Mouse (Mus musculus): ENCODE measurements around the gene Batf. TPM values are rescaled to one million over a fixed set of nuclear protein-coding genes. Genes with fewer than 3 reads are reported as not detected.

Gene Batf
- 2.5 and 2.7 TPM in 2 replicates for polyA plus RNA-seq (2014; fragmentation: Nextera tagmentation; extraction: Ambion mirVana)

DNA sequence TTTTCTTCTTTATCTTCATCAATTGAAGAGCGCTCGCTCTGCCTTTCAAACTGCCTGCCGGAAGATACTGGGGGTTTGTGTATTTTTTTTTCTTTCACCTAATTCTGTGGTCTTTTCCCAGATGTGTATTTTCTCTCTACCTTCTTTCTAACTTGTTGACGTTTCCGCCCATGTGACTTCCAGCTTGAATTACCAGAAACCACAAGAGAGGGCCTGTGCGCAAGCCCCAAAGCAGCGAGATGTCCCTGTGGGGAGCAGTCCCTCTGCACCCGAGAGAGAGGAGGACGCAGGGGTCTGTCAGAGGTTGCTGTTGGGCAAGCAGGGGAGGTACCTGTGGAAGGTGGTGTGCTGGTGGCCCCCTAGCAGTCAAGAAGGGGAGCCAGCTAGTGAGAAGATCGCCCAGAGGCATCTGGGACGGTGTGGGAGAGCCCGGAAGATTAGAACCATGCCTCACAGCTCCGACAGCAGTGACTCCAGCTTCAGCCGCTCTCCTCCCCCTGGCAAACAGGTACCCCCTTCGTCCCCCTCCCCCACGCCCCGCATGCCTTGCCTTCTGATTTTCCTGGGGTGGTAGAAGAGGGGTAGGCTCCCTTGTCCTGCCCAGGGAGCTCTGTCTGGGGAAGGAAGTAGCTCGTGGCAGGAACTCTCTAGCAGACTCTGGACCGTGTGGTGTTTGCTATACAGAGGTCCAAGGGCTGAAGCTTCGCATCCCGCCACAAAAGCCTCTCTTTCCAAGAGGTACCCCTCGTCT is at the start of gene Batf:
Gene Batf, plus strand, starts transcription at position 204 of the 751 bp plus-strand sequence.
- H3K4me3 ChIP-seq (ENCODE audit: low read depth, low read length): peak within 1 kb of the TSS; percentile 20
- H3K27me3 ChIP-seq (ENCODE audit: insufficient read depth, low read length): no peaks in the 10 kb centered on the region
- DNase-seq (no peak), ATAC-seq (ENCODE audit: insufficient read depth) (no peak)
- H3K9me3 ChIP-seq (ENCODE audit: low read depth, low read length): no peaks in the 10 kb centered on the region
- WGBS: 19% methylated on average over 21 of the region's 22 CpGs
- no peak within 1 kb of the TSS for H3K27ac ChIP-seq (ENCODE audit: low read depth)
- H3K4me2 ChIP-seq: peak within 1 kb of the TSS; percentile 50
- no peaks in the 10 kb centered on the region for H3K4me1 ChIP-seq (ENCODE audit: insufficient read depth)
- TF ChIP-seq CTCF (IDR thresholded peaks at IDR 0.05; ENCODE audit: low read depth): no peak
- H3K9ac ChIP-seq: peak within 1 kb of the TSS; percentile 23
- H3K36me3 ChIP-seq (ENCODE audit: insufficient read depth): no peaks in the 10 kb centered on the region

DNA sequence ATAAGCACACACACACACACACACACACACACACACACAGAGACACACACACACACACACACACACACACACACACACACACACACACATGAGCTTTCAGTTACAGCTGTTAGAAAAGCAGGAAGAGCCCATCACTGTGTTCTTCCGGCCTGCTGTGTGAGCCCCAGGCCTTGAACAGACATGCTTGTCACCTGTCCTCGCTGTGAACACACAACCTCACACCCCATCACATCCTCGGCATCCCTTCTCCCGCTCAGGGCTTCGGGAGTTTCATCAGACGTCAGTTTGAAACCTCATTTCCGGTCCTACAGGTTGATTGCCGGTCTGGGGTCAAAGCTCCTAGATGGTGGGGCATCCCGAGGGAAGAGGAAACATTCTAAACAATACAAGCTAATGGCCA is 48.5 kb upstream of the Batf start:
- no peak for DNase-seq
- H3K4me2 ChIP-seq: no peak overlapping the region
- WGBS: 48% methylated on average over 9 of the region's 9 CpGs
- H3K36me3 ChIP-seq (ENCODE audit: insufficient read depth): no peaks in the 10 kb centered on the region
- no peaks in the 10 kb centered on the region for H3K9me3 ChIP-seq (ENCODE audit: low read depth, low read length)
- H3K27me3 ChIP-seq (ENCODE audit: insufficient read depth, low read length): no peaks in the 10 kb centered on the region
- no peak overlapping the region for H3K27ac ChIP-seq (ENCODE audit: low read depth)
- H3K9ac ChIP-seq: no peak overlapping the region
- peaks cover 38% of the 10 kb centered on the region for H3K4me1 ChIP-seq (ENCODE audit: insufficient read depth)
- no peak for ATAC-seq (ENCODE audit: insufficient read depth)
- no peak for TF ChIP-seq CTCF (IDR thresholded peaks at IDR 0.05; ENCODE audit: low read depth)
- no peak overlapping the region for H3K4me3 ChIP-seq (ENCODE audit: low read depth, low read length)

DNA sequence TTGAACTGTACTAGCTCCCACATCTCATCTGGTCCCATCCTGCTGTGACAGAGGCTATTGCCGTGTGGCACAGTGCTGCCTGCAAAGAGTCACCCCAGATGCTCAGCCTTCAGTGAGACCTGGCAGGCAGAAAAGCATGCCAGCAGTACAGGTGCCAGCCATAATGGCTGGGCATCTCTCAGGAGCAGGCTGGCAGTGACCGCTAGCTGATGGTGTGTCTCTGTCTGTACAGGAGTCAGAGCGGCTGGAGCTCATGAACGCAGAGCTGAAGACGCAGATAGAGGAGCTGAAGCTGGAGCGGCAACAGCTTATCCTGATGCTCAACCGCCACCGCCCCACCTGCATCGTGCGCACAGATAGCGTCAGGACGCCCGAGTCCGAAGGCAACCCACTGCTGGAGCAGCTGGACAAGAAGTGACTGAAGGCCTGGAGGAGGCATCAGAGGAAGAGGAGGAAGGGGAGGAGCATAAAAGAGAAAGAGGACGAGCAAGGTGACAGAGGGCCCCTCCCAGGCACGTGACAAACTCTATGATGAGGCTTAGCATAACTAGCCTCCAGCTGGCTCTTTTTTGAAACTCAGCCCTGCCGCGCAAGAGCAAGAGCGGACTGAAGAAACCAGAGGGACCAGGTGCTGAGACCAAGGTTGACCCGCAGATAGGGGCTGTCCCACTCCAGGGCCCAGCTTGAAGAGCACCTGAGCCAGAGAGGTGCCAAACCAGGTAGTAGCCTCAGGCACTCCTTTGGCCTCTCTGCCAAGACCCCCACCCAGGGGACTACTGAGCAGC is 47.7 kb upstream of the Batf start:
- Histone ChIP-seq H3K4me1 (ENCODE audit: insufficient read depth) (peaks cover 38% of the 10 kb centered on the region), H3K4me3 (ENCODE audit: low read depth, low read length) (no peak overlapping the region), H3K27me3 (ENCODE audit: insufficient read depth, low read length) (no peaks in the 10 kb centered on the region), H3K9ac (no peak overlapping the region), H3K36me3 (ENCODE audit: insufficient read depth) (no peaks in the 10 kb centered on the region), H3K9me3 (ENCODE audit: low read depth, low read length) (no peaks in the 10 kb centered on the region), H3K4me2 (no peak overlapping the region), H3K27ac (ENCODE audit: low read depth) (peak overlapping the region; percentile 80)
- ATAC-seq (ENCODE audit: insufficient read depth): peak; percentile 61
- TF ChIP-seq CTCF (IDR thresholded peaks at IDR 0.05; ENCODE audit: low read depth): no peak
- WGBS: 49% methylated on average over 20 of the region's 20 CpGs
- DNase-seq: peak; percentile 53

DNA sequence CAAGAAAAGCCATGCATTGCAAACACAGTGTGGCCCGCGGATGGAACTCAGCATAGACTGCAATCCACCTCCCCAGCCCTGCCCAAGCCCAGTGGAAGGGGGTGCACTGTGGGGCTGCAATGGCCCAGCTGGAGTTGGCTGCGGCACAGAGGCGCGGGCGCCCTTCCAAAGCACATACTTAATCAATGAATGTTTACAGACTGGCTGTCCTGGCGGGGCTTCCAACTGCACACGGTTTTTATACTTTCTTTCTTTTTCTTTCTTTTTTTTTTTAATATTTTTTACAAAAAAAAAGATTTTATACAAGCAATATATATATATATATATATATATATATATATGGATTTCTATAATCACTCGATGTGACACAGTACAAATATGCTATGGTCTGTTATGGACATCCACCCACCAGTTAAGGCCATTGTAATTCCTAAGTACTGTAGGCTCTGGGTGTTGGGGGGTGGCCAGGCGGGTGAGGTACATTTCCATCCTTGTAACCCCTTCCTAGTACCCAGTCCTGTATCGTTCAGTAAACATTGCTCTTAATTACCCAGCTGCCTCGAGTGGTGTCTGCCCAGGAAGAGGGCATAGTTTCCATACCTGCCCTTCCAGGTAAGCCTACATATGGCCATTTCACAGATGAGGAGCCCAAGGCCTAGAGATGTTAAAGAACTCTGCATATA is 47.0 kb upstream of the Batf start:
- ATAC-seq (ENCODE audit: insufficient read depth) (peak; percentile 95), DNase-seq (peak; percentile 97)
- Histone ChIP-seq H3K9ac (no peak overlapping the region), H3K9me3 (ENCODE audit: low read depth, low read length) (no peaks in the 10 kb centered on the region), H3K4me3 (ENCODE audit: low read depth, low read length) (no peak overlapping the region), H3K27ac (ENCODE audit: low read depth) (peak overlapping the region; percentile 80), H3K4me2 (peak overlapping the region; percentile 31), H3K4me1 (ENCODE audit: insufficient read depth) (peaks cover 38% of the 10 kb centered on the region), H3K36me3 (ENCODE audit: insufficient read depth) (no peaks in the 10 kb centered on the region), H3K27me3 (ENCODE audit: insufficient read depth, low read length) (no peaks in the 10 kb centered on the region)
- 27% methylated on average over 12 of the region's 12 CpGs for WGBS
- no peak for TF ChIP-seq CTCF (IDR thresholded peaks at IDR 0.05; ENCODE audit: low read depth)

DNA sequence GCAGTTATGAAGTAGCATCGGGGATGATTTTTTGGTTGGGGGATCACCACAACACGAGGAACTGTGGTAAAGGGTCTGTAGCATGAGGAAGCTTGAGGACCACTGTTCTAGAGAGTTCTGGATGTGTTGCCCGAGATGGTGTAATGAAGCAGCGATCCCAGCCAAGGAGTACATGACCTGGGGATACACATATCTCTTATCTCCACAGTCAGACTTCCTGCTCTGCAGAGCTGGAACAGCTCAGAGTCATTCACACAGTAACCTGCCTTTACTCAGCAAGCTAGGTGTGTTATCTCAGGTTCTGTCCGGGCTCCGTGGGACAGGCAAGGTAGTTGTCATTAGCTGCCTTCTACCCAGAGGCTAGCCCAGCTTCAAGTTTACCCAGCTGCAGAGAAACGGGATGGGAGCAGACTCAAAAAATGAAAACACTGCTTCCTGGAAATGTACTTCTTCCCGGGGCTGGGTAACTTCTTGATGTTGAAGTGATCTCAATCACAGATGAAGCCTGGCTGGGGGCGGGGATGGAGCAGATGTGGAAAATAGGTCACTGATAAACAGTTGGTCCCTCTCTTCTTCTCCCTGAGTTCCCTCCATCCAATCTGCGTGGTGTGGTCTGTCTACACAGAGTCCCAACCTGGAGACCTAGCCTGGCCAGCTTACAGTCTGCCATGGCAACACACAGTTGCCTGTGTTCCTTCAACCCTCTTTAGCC is 45.5 kb upstream of the Batf start:
- no peaks in the 10 kb centered on the region for H3K36me3 ChIP-seq (ENCODE audit: insufficient read depth)
- WGBS: 46% methylated on average over 10 of the region's 10 CpGs
- ATAC-seq (ENCODE audit: insufficient read depth) (no peak), DNase-seq (no peak)
- no peak overlapping the region for H3K27ac ChIP-seq (ENCODE audit: low read depth)
- H3K9ac ChIP-seq: no peak overlapping the region
- H3K27me3 ChIP-seq (ENCODE audit: insufficient read depth, low read length): no peaks in the 10 kb centered on the region
- H3K4me3 ChIP-seq (ENCODE audit: low read depth, low read length): no peak overlapping the region
- no peak overlapping the region for H3K4me2 ChIP-seq
- peaks cover 38% of the 10 kb centered on the region for H3K4me1 ChIP-seq (ENCODE audit: insufficient read depth)
- no peaks in the 10 kb centered on the region for H3K9me3 ChIP-seq (ENCODE audit: low read depth, low read length)
- no peak for TF ChIP-seq CTCF (IDR thresholded peaks at IDR 0.05; ENCODE audit: low read depth)

DNA sequence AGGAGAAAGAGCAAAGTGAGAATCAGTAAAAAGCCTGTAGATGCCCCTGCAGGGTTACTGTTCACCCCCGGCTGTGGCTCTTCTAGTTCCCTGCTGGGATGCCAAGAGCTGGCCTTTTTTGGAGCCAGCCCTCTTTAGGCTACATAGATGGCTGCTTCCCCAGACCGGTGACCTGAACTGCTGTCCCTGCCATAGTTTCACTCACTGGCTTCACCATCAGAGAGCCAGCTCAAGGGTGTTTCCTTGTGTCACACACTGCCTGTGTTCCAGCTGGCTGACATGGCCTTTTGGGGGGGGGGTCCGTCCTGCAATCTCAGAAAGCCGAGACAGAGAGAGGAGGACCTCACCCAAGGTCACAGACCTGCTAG is 44.9 kb upstream of the Batf start:
- WGBS: 35% methylated on average over 4 of the region's 4 CpGs
- TF ChIP-seq CTCF (IDR thresholded peaks at IDR 0.05; ENCODE audit: low read depth): no peak
- no peak overlapping the region for H3K9ac ChIP-seq

More for the DNA sequence above, 44.9 kb upstream of the Batf start:
- Histone ChIP-seq H3K27me3 (ENCODE audit: insufficient read depth, low read length) (no peaks in the 10 kb centered on the region), H3K4me2 (no peak overlapping the region), H3K4me3 (ENCODE audit: low read depth, low read length) (no peak overlapping the region), H3K27ac (ENCODE audit: low read depth) (no peak overlapping the region), H3K9me3 (ENCODE audit: low read depth, low read length) (no peaks in the 10 kb centered on the region), H3K36me3 (ENCODE audit: insufficient read depth) (no peaks in the 10 kb centered on the region), H3K4me1 (ENCODE audit: insufficient read depth) (peaks cover 38% of the 10 kb centered on the region)
- ATAC-seq (ENCODE audit: insufficient read depth): no peak
- DNase-seq: no peak

All from lung, embryonic 14.5 days (tissue).